Mouse (Mus musculus) bone marrow, adult 2 months (tissue): ENCODE measurements around the gene Zcwpw1. TPM values are rescaled to one million over a fixed set of nuclear protein-coding genes. Genes with fewer than 3 reads are reported as not detected.

Experiments
- H3K27ac ChIP-seq: fragments of 200-500 bp; 2 replicates; pipeline ENCODE4 v1.5.1; 2012; ENCODE audit warnings: low read depth, mild to moderate bottlenecking, control low read depth, inconsistent platforms, low read length; ENCODE audit not compliant: control insufficient read depth, poor library complexity, insufficient read depth
- H3K4me1 ChIP-seq: fragments of 200-500 bp; 2 replicates; pipeline ENCODE4 v1.6.1; 2011; ENCODE audit warnings: low read length; ENCODE audit not compliant: control insufficient read depth, insufficient read depth
- H3K4me3 ChIP-seq: fragments of 200-500 bp; replicated peaks from 2 replicates; pipeline ENCODE3; 2011; ENCODE audit warnings: mild to moderate bottlenecking, low read depth, low read length, control low read depth; ENCODE audit not compliant: control insufficient read depth
- CTCF ChIP-seq: fragments of 200-500 bp; IDR thresholded peaks from 2 replicates; pipeline ENCODE4 v1.5.1; 2011; ENCODE audit warnings: low read length, control low read depth; ENCODE audit not compliant: control insufficient read depth, insufficient read depth
- POLR2A ChIP-seq: fragments of 200-500 bp; IDR thresholded peaks from 2 replicates; pipeline ENCODE4 v1.6.1; 2011; ENCODE audit warnings: low read depth, mild to moderate bottlenecking, control low read depth, low read length, borderline replicate concordance; ENCODE audit not compliant: control insufficient read depth
- WGBS: fragments of 180-500 bp; shearing (Covaris S2); methylation state at CpG from one replicate; pipeline ENCODE4 v1.1.7; 2018; 5-methylcytosine and 5-hydroxymethylcytosine counted together
- polyA plus RNA-seq: library from polyadenylated mRNA; stranded (reverse); fragments of >200 nt; gene quantifications from 2 replicates; pipeline ENCODE4 v1.2.4, GENCODE M21; 2011; ENCODE audit warnings: low replicate concordance; ENCODE audit not compliant: missing spikeins, insufficient read depth, insufficient read length

Zcwpw1 gene
- polyA plus RNA-seq, 1 experiment, result 18.7 TPM

DNA sequence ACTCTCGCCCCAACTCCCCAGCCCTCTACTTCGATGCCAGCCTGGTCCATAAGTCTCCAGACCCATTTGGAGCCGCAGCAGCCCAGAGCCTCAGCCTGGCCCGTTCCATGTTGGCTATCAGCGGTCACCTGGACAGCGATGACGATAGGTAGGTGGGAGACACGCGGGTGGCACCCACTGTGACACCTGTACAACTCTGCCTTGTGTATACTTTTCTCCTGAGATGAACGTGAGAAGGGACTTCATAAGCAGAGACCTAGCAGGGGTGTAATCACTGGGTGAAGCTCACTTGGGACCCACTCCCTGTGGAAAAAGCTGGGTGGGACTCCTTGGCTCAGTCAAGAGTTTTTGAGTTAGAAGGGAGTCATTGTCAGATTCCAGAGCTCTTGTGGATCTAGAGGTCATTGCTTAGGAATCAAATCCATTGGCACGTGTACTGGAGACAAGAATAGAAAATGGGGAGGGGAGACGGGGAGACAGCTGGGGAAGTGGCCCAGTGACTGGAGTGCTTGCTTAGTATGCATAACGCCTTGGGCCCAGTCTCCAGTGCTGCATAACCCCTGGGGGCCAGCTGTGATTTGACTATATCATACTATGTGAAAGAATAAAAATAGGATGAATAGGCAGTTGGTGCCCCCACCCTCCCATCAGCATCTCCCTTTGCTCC, 36.2 kb upstream of the Zcwpw1 start:
- WGBS, result 94% methylated on average over 13 of the region's 13 CpGs
- H3K27ac ChIP-seq, result no peak overlapping the region
- no peaks in the 10 kb centered on the region; the same call in 1 of the 2 replicates for H3K4me1 ChIP-seq
- no peak for TF ChIP-seq POLR2A
- no peak for TF ChIP-seq CTCF
- no peak overlapping the region for H3K4me3 ChIP-seq

GRCm38 (mm10) chr5:137751988-137752387, 35.6 kb upstream of the Zcwpw1 start:
- H3K4me1 ChIP-seq, result no peaks in the 10 kb centered on the region; the same call in 1 of the 2 replicates

DNA sequence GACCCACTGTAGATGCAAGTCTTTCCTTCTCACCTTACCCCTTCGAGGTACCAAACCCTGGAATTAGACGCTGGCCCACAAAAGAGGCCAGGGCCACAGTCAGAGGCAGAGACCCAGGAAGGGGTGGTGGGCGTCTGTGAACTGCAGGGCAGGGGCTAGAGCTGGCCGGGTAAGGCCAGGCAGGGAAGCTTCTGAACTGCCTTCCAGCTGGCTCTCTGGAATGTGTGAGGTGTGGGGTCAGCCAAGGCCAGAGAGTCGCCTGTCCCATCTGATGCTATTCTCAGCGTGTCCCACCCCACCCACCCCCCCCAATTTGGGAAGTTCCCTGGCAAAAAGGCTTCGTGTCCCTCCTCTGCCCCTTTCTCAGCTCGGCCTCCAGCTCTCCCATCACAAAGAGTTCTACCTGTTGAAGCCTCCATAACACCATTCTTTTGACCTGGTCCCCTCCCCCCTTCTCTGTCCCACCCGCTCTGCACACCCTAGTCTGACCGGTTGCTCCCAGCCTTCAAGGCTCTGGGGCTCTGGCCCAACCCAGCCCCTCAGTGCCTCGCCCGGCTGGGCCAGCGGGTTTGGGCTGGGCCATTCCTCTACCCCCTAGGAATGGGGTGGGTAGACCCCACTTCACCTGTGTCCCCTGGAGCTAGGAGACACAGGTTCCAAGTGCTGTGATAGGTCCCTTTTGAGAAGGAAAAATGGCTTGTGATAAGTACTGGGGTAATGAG, 34.3 kb upstream of the Zcwpw1 start:
- H3K4me3 ChIP-seq, result no peak overlapping the region
- WGBS, result 82% methylated on average over 13 of the region's 13 CpGs
- TF ChIP-seq CTCF (no peak), POLR2A (no peak)
- no peak overlapping the region for H3K27ac ChIP-seq
- H3K4me1 ChIP-seq, result no peaks in the 10 kb centered on the region; the same call in 1 of the 2 replicates

More at GRCm38 (mm10) chr5:137751988-137752387, 35.6 kb upstream of the Zcwpw1 start:
- TF ChIP-seq POLR2A (no peak), CTCF (no peak)
- Histone ChIP-seq H3K4me3 (no peak overlapping the region), H3K27ac (no peak overlapping the region)
- WGBS, result 86% methylated on average over 6 of the region's 6 CpGs

GRCm38 (mm10) chr5:137755425-137755824, 32.2 kb upstream of the Zcwpw1 start:
- WGBS, result 87% methylated on average over 5 of the region's 5 CpGs
- no peak overlapping the region for H3K27ac ChIP-seq
- no peak for TF ChIP-seq POLR2A
- TF ChIP-seq CTCF, result no peak
- no peak overlapping the region for H3K4me3 ChIP-seq
- H3K4me1 ChIP-seq, result no peaks in the 10 kb centered on the region; the same call in 1 of the 2 replicates

GRCm38 (mm10) chr5:137756106-137756505, 31.5 kb upstream of the Zcwpw1 start:
- 69% methylated on average over 3 of the region's 3 CpGs for WGBS

DNA sequence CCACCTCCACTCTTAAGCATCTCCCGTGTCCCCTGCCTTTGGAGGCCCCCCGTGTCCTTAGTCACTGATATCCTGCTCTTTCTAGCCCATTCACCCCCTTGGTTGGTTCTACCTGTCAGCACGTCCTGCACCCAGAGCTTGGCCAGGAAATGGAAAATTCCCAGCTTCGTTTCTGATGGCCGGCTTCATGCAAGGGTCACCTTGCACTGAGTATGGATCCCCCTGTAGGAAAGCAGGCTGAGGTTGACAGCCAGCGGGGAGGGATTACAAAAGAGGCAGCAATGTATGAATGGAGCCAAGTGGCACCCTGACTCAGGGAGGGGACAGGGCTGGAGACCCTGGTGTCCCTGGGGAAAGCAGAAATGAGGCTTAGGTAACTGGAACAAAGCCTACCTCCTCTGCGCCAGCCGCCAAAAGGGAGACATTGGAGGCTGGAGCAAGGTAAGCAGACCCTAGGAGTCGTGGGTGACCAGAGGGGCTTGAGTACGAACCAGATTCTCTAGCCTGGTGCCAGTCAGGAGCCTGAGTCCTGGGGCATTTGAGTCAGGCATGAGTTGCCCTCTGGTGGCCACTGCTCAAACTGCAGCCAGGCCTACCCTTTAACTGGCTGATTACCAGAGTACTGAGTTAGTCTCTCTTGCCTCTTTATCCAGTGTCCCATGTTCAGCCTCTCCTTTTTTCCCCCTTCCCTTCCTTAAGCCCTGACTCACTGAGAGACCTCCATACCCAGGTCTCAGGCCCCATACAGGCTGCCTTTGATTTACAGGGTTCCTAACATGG, 30.5 kb upstream of the Zcwpw1 start:
- Histone ChIP-seq H3K4me1 (no peaks in the 10 kb centered on the region; the same call in 1 of the 2 replicates), H3K4me3 (no peak overlapping the region), H3K27ac (no peak overlapping the region)
- 50% methylated on average over 10 of the region's 10 CpGs for WGBS
- TF ChIP-seq POLR2A, result no peak; the same call in 1 of the 2 replicates
- peak; percentile 94 for TF ChIP-seq CTCF

More at GRCm38 (mm10) chr5:137756106-137756505, 31.5 kb upstream of the Zcwpw1 start:
- no peaks in the 10 kb centered on the region; the same call in 1 of the 2 replicates for H3K4me1 ChIP-seq
- H3K27ac ChIP-seq, result no peak overlapping the region
- no peak for TF ChIP-seq CTCF
- TF ChIP-seq POLR2A, result no peak
- H3K4me3 ChIP-seq, result no peak overlapping the region

DNA sequence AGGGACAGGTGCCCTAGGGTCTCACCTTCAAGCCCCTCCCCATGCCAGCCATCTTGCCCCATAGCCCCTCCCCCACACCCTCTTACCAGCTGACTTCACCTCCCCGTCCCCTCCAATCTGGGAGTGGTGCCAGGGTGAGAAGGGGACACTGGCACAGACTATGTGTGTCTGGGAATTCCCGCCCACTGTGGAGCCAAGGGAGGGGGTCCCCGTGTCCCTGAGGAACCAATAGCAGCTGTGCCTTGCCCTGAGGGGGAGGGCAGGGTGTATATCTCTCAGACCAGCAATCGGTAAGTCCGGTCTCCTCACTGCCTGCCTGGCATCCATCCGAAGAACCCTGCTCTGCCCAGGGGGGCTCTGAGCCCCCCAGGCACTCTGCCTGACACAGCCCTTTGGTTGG, 29.7 kb upstream of the Zcwpw1 start:
- Histone ChIP-seq H3K27ac (no peak overlapping the region), H3K4me1 (no peaks in the 10 kb centered on the region; the same call in 1 of the 2 replicates), H3K4me3 (no peak overlapping the region)
- TF ChIP-seq POLR2A (no peak), CTCF (no peak)
- 85% methylated on average over 6 of the region's 6 CpGs for WGBS
